Mouse (Mus musculus) hindbrain, embryonic 11.5 days (tissue): ENCODE measurements around the gene Vsnl1. TPM values are rescaled to one million over a fixed set of nuclear protein-coding genes. Genes with fewer than 3 reads are reported as not detected.

Experiments
- ATAC-seq: fragments of 200-750 bp; cut with Nextera tagmentation; 2 replicates; pipeline ENCODE4 v1.8.0; 2017; ENCODE audit warnings: mild to moderate bottlenecking, moderate TSS enrichment, moderate library complexity; ENCODE audit not compliant: low FRiP score
- DNase-seq: peaks from one replicate; pipeline ENCODE4 v3.0.0-alpha.2; 2015; ENCODE audit warnings: low spot score
- H3K27ac ChIP-seq: fragments of 300-500 bp; sonication (generic); 2 replicates; pipeline ENCODE4 v1.5.1; 2014; ENCODE audit warnings: mild to moderate bottlenecking, low read depth, low read length
- H3K27me3 ChIP-seq: fragments of 300-500 bp; sonication (generic); 2 replicates; pipeline ENCODE4 v1.6.1; 2014; ENCODE audit warnings: mild to moderate bottlenecking, low read length, moderate library complexity, mixed read lengths; ENCODE audit not compliant: control insufficient read depth, insufficient read depth
- H3K36me3 ChIP-seq: fragments of 300-500 bp; sonication (generic); 2 replicates; pipeline ENCODE4 v1.6.1; 2014; ENCODE audit warnings: mild to moderate bottlenecking, low read length, moderate library complexity, mixed read lengths; ENCODE audit not compliant: control insufficient read depth, insufficient read depth
- H3K4me1 ChIP-seq: fragments of 300-500 bp; sonication (generic); replicated peaks from 2 replicates; pipeline ENCODE4 v1.6.1; 2014; ENCODE audit warnings: low read length, mixed read lengths; ENCODE audit not compliant: control insufficient read depth, insufficient read depth
- H3K4me2 ChIP-seq: fragments of 300-500 bp; sonication (generic); replicated peaks from 2 replicates; pipeline ENCODE4 v1.6.1; 2014; ENCODE audit warnings: mild to moderate bottlenecking, low read depth, low read length
- H3K4me3 ChIP-seq: fragments of 300-500 bp; sonication (generic); 2 replicates; pipeline ENCODE4 v1.5.1; 2014; ENCODE audit warnings: low read depth, low read length
- H3K9ac ChIP-seq: fragments of 300-500 bp; sonication (generic); 2 replicates; pipeline ENCODE4 v1.6.1; 2014; ENCODE audit warnings: low read depth, low read length
- H3K9me3 ChIP-seq: fragments of 300-500 bp; sonication (generic); 2 replicates; pipeline ENCODE4 v1.6.1; 2016; ENCODE audit warnings: low read length; ENCODE audit not compliant: control insufficient read depth
- WGBS: fragments of 180-500 bp; shearing (Covaris S2); extraction: QIAGEN DNeasy Blood & Tissue Kit; methylation state at CpG from one replicate; pipeline ENCODE4 v1.1.7; 2014; 5-methylcytosine and 5-hydroxymethylcytosine counted together
- polyA plus RNA-seq: library from polyadenylated mRNA; unstranded; fragments of >200 nt; fragmentation: Nextera tagmentation; extraction: Ambion mirVana; gene quantifications from 2 replicates; pipeline ENCODE4 v1.2.1, GENCODE M21; 2014

Gene Vsnl1
- polyA plus RNA-seq, 1 experiment from 2014 or later = 2.9 TPM

GRCm38 (mm10) chr12:11277207-11277606, 159.2 kb downstream of the Vsnl1 start:
- Histone ChIP-seq H3K9me3 (no peaks in the 10 kb centered on the region), H3K27ac (no peak overlapping the region), H3K4me2 (no peak overlapping the region), H3K4me1 (no peaks in the 10 kb centered on the region), H3K9ac (no peak overlapping the region), H3K27me3 (no peaks in the 10 kb centered on the region), H3K4me3 (no peak overlapping the region), H3K36me3 (no peaks in the 10 kb centered on the region)
- ATAC-seq (no peak), DNase-seq (no peak)
- WGBS = 94% methylated on average over 6 of the region's 6 CpGs

- H3K9ac ChIP-seq = no peak overlapping the region
- 93% methylated on average over 2 of the region's 2 CpGs for WGBS
- ATAC-seq = no peak
- H3K36me3 ChIP-seq = no peaks in the 10 kb centered on the region
- DNase-seq = no peak
- H3K27me3 ChIP-seq = no peaks in the 10 kb centered on the region
- H3K9me3 ChIP-seq = no peaks in the 10 kb centered on the region
- no peak overlapping the region for H3K4me3 ChIP-seq
- H3K4me2 ChIP-seq = no peak overlapping the region
- no peaks in the 10 kb centered on the region for H3K4me1 ChIP-seq
- no peak overlapping the region for H3K27ac ChIP-seq
These were observed 159.8 kb downstream of the Vsnl1 start for GRCm38 (mm10) chr12:11276632-11277031.

Other genes with a start within 250 kb of the Vsnl1 start
- not detected in 2 replicates for gene Msgn1, start 227.6 kb downstream of the Vsnl1 start, polyA plus RNA-seq
- 13.1 and 15.8 TPM in 2 replicates for gene Gen1, start 170.8 kb downstream of the Vsnl1 start, polyA plus RNA-seq
- gene Smc6, start 170.7 kb downstream of the Vsnl1 start, polyA plus RNA-seq = 122 and 154 TPM in 2 replicates
- gene Rad51ap2, start 19.5 kb upstream of the Vsnl1 start, polyA plus RNA-seq = 0.22 and 0.77 TPM in 2 replicates